ENCODE assay signal across 8 mouse cellular contexts in the genomic region with DNA sequence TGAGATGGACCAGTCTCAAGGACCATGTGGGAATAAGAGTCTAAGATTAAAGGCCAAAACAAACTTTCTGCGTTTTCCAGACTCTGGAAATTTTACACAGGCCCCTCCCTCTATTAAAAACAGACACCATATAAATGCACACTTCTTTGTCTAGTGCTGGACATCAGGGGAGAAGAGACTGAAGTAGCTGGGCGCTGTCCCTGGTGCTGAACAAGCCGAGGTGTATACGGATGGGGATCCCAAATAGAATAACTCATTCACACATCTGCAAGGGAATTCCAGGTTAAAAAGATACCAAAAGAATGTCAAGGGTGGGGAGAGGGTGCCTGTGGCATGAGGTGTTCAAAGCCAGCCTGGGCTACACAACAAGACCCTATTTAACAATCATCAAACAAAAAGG.
DNase-seq lines count a peak whose midpoint lies in the region; ATAC-seq lines count a peak whose summit lies in the region.

No protein-coding gene starts in this region.

- H3K27me3 ChIP-seq in hindbrain, embryonic 10.5 days (ENCODE audit: insufficient read depth, poor library complexity, severe bottlenecking) = no peaks in the 10 kb centered on the region
- H3K27me3 ChIP-seq in hindbrain, embryonic 12.5 days = no peaks in the 10 kb centered on the region
- no peaks in the 10 kb centered on the region for H3K27me3 ChIP-seq in embryonic facial prominence, embryonic 11.5 days (ENCODE audit: control insufficient read depth, insufficient read depth, low read length)
- H3K27me3 ChIP-seq in liver, embryonic 11.5 days (replicated peaks; ENCODE audit: control insufficient read depth, insufficient read depth, low read length) = no peaks in the 10 kb centered on the region

- no peak overlapping the region for H3K27ac ChIP-seq in hindbrain, embryonic 10.5 days
- no peak overlapping the region for H3K27ac ChIP-seq in hindbrain, embryonic 12.5 days
- H3K27ac ChIP-seq in embryonic facial prominence, embryonic 11.5 days (replicated peaks; ENCODE audit: low read depth, low read length) = no peak overlapping the region
- no peak overlapping the region for H3K27ac ChIP-seq in liver, embryonic 11.5 days (ENCODE audit: low read depth, low read length)

- H3K9me3 ChIP-seq in hindbrain, embryonic 10.5 days = no peaks in the 10 kb centered on the region
- H3K9me3 ChIP-seq in hindbrain, embryonic 12.5 days (replicated peaks) = no peaks in the 10 kb centered on the region
- H3K9me3 ChIP-seq in embryonic facial prominence, embryonic 11.5 days (replicated peaks; ENCODE audit: control insufficient read depth, low read length) = no peaks in the 10 kb centered on the region
- H3K9me3 ChIP-seq in liver, embryonic 11.5 days (ENCODE audit: control insufficient read depth, low read length) = no peaks in the 10 kb centered on the region

- H3K4me1 ChIP-seq in hindbrain, embryonic 10.5 days (replicated peaks) = no peaks in the 10 kb centered on the region
- no peaks in the 10 kb centered on the region for H3K4me1 ChIP-seq in hindbrain, embryonic 12.5 days
- no peaks in the 10 kb centered on the region for H3K4me1 ChIP-seq in embryonic facial prominence, embryonic 11.5 days (ENCODE audit: control insufficient read depth, insufficient read depth, low read length)
- no peaks in the 10 kb centered on the region for H3K4me1 ChIP-seq in liver, embryonic 11.5 days (replicated peaks; ENCODE audit: control insufficient read depth, insufficient read depth, low read length)

- no peak overlapping the region for H3K9ac ChIP-seq in hindbrain, embryonic 12.5 days
- H3K9ac ChIP-seq in embryonic facial prominence, embryonic 11.5 days (replicated peaks; ENCODE audit: low read length) = no peak overlapping the region
- no peak overlapping the region for H3K9ac ChIP-seq in liver, embryonic 11.5 days (ENCODE audit: low read depth, low read length)

- DNase-seq in hindbrain, embryonic 10.5 days (ENCODE audit: low spot score) = peak; percentile 56
- DNase-seq in R1 (ENCODE audit: low read depth, low spot score) = peak; percentile 59
- DNase-seq in embryonic facial prominence, embryonic 11.5 days (ENCODE audit: low spot score) = peak; percentile 88
- DNase-seq in liver, embryonic 11.5 days (ENCODE audit: low spot score) = peak; percentile 47
- peak; percentile 56 for DNase-seq in urinary bladder, postnatal 25 days (ENCODE audit: low spot score)
- DNase-seq in layer of hippocampus, adult 8-10 months (ENCODE audit: low spot score in 2 of 2) = no peak

- no peak for ATAC-seq in hindbrain, embryonic 12.5 days (ENCODE audit: low FRiP score)
- ATAC-seq in embryonic facial prominence, embryonic 11.5 days (replicated peaks; ENCODE audit: insufficient number of reproducible peaks, low FRiP score, low TSS enrichment, low read depth) = no peak
- ATAC-seq in liver, embryonic 11.5 days (replicated peaks; ENCODE audit: low FRiP score) = no peak
- no peak for ATAC-seq in cerebellum, adult (ENCODE audit: insufficient number of reproducible peaks, low FRiP score, low TSS enrichment)

- H3K4me2 ChIP-seq in hindbrain, embryonic 12.5 days (replicated peaks) = no peak overlapping the region
- H3K4me2 ChIP-seq in embryonic facial prominence, embryonic 11.5 days (ENCODE audit: low read depth, low read length) = no peak overlapping the region
- no peak overlapping the region for H3K4me2 ChIP-seq in liver, embryonic 11.5 days

- H3K4me3 ChIP-seq in hindbrain, embryonic 10.5 days = no peak overlapping the region
- H3K4me3 ChIP-seq in hindbrain, embryonic 12.5 days = no peak overlapping the region
- no peak overlapping the region for H3K4me3 ChIP-seq in embryonic facial prominence, embryonic 11.5 days (ENCODE audit: low read depth, low read length)
- no peak overlapping the region for H3K4me3 ChIP-seq in liver, embryonic 11.5 days (ENCODE audit: low read depth, low read length)

- WGBS in hindbrain, embryonic 10.5 days = 4% methylated on average over 4 of the region's 4 CpGs
- 10% methylated on average over 4 of the region's 4 CpGs for WGBS in hindbrain, embryonic 12.5 days
- WGBS in embryonic facial prominence, embryonic 11.5 days = 7% methylated on average over 4 of the region's 4 CpGs
- 7% methylated on average over 4 of the region's 4 CpGs for WGBS in liver, embryonic 11.5 days

- H3K36me3 ChIP-seq in hindbrain, embryonic 10.5 days = no peaks in the 10 kb centered on the region
- H3K36me3 ChIP-seq in hindbrain, embryonic 12.5 days = no peaks in the 10 kb centered on the region
- no peaks in the 10 kb centered on the region for H3K36me3 ChIP-seq in embryonic facial prominence, embryonic 11.5 days (replicated peaks; ENCODE audit: control insufficient read depth, insufficient read depth, low read depth, low read length)
- no peaks in the 10 kb centered on the region for H3K36me3 ChIP-seq in liver, embryonic 11.5 days (ENCODE audit: control insufficient read depth, insufficient read depth, low read length)

Comparison
In these comparisons a context has a peak if more than half of its experiments do, and no peak if none do; other contexts are left out.
1. DNase-seq: peak in hindbrain, embryonic 10.5 days (single experiment), R1 (single experiment), embryonic facial prominence, embryonic 11.5 days (single experiment), liver, embryonic 11.5 days (single experiment) and urinary bladder, postnatal 25 days (single experiment); none in layer of hippocampus, adult 8-10 months (0 of 2).